Mouse (Mus musculus) splenic B cell, adult 2 months (primary cell): ENCODE measurements around the gene Ankrd40.

Experiments used
- DNase-seq: peaks from one replicate; pipeline ENCODE4 v3.0.0-alpha.2; 2011; ENCODE audit warnings: low read depth, low spot score
- H3K27me3 ChIP-seq: 2 replicates; pipeline ENCODE4 v1.6.1; 2012; ENCODE audit warnings: mild to moderate bottlenecking, low read length, moderate library complexity, mixed read lengths; ENCODE audit not compliant: control insufficient read depth, poor library complexity, insufficient read depth, severe bottlenecking
- H3K36me3 ChIP-seq: 2 replicates; pipeline ENCODE4 v1.6.1; 2012; ENCODE audit warnings: mild to moderate bottlenecking, low read length, moderate library complexity, mixed read lengths; ENCODE audit not compliant: control insufficient read depth, poor library complexity, insufficient read depth, severe bottlenecking

The Ankrd40 gene

GRCm38 (mm10) chr11:94327693-94328643 lies at the start of gene Ankrd40:
TSS of gene Ankrd40 (plus strand) at chr11:94328001.
- Histone ChIP-seq H3K27me3 (no peaks in the 10 kb centered on the region), H3K36me3 (no peaks in the 10 kb centered on the region)

GRCm38 (mm10) chr11:94281199-94282181 lies 46.3 kb upstream of the Ankrd40 start, which contains the start of gene Gm21885:
TSS of gene Gm21885 (plus strand) at chr11:94281873.
- DNase-seq = no peak
- Histone ChIP-seq H3K36me3 (no peaks in the 10 kb centered on the region), H3K27me3 (no peaks in the 10 kb centered on the region)

More at GRCm38 (mm10) chr11:94327693-94328643, at the start of gene Ankrd40:
- peak; percentile 88 for DNase-seq

- Histone ChIP-seq H3K36me3 (no peaks in the 10 kb centered on the region), H3K27me3 (no peaks in the 10 kb centered on the region)
- DNase-seq = no peak
Measured at GRCm38 (mm10) chr11:94282291-94282690, 45.5 kb upstream of the Ankrd40 start.

- Histone ChIP-seq H3K36me3 (no peaks in the 10 kb centered on the region), H3K27me3 (no peaks in the 10 kb centered on the region)
- DNase-seq = no peak
Measured at GRCm38 (mm10) chr11:94283536-94284099, 44.2 kb upstream of the Ankrd40 start.

GRCm38 (mm10) chr11:94285886-94286574 lies 41.8 kb upstream of the Ankrd40 start:
- Histone ChIP-seq H3K36me3 (peaks cover 7% of the 10 kb centered on the region), H3K27me3 (no peaks in the 10 kb centered on the region)
- DNase-seq = no peak

GRCm38 (mm10) chr11:94287105-94287504 lies 40.7 kb upstream of the Ankrd40 start:
- no peak for DNase-seq
- H3K36me3 ChIP-seq = peaks cover 8% of the 10 kb centered on the region

GRCm38 (mm10) chr11:94290062-94290740 lies 37.6 kb upstream of the Ankrd40 start:
- DNase-seq = no peak

More at GRCm38 (mm10) chr11:94287105-94287504, 40.7 kb upstream of the Ankrd40 start:
- H3K27me3 ChIP-seq = no peaks in the 10 kb centered on the region

GRCm38 (mm10) chr11:94294996-94295845 lies 32.6 kb upstream of the Ankrd40 start:
- H3K27me3 ChIP-seq = no peaks in the 10 kb centered on the region
- no peak for DNase-seq
- H3K36me3 ChIP-seq = peaks cover 41% of the 10 kb centered on the region

More at GRCm38 (mm10) chr11:94290062-94290740, 37.6 kb upstream of the Ankrd40 start:
- Histone ChIP-seq H3K27me3 (no peaks in the 10 kb centered on the region), H3K36me3 (peaks cover 18% of the 10 kb centered on the region)

- no peak for DNase-seq
- no peaks in the 10 kb centered on the region for H3K27me3 ChIP-seq
- peaks cover 4% of the 10 kb centered on the region; the same call in 1 of the 2 replicates for H3K36me3 ChIP-seq
Measured at GRCm38 (mm10) chr11:94312733-94313132, 15.1 kb upstream of the Ankrd40 start.

GRCm38 (mm10) chr11:94314098-94314652 lies 13.6 kb upstream of the Ankrd40 start:
- no peak for DNase-seq
- H3K36me3 ChIP-seq = peaks cover 2% of the 10 kb centered on the region; the same call in 1 of the 2 replicates
- no peaks in the 10 kb centered on the region for H3K27me3 ChIP-seq

GRCm38 (mm10) chr11:94315308-94315707 lies 12.5 kb upstream of the Ankrd40 start:
- no peak for DNase-seq
- H3K36me3 ChIP-seq = peaks cover 5% of the 10 kb centered on the region; the same call in 1 of the 2 replicates
- no peaks in the 10 kb centered on the region for H3K27me3 ChIP-seq

- no peak for DNase-seq
- Histone ChIP-seq H3K27me3 (no peaks in the 10 kb centered on the region), H3K36me3 (peaks cover 5% of the 10 kb centered on the region; the same call in 1 of the 2 replicates)
Measured at GRCm38 (mm10) chr11:94316528-94316927, 11.3 kb upstream of the Ankrd40 start.
